Mouse (Mus musculus): ENCODE measurements around the gene Tmem255b. TPM values are rescaled to one million over a fixed set of nuclear protein-coding genes. Genes with fewer than 3 reads are reported as not detected.

The Tmem255b gene
- total and polyA plus RNA-seq, 2 experiments from 2014 or later = 1.8 to 2.2 TPM

DNA sequence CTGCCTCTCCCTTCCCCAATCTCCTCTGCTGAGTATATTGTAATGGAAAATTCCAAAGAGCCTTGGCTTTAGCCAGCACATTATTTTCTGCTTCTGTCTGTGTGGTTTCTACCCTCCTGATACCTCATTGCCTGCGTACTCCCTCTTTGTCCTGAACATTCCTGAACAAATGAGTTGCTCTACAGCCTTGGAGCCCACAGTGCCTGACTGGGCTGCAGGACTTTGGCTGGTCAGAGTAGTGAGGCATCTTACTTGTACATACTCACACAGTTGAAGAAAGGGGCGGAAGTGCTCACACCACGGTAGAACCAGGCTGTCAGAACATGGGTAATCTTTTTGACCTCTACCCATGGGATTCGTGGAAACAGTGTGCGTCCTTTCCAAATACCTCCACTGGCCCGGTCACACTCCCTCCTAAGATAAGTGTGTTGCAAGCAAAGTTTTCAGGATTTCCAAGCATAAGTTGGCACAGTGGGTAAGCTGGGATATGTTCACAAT, 82.3 kb downstream of the Tmem255b start:
- 91% methylated on average over 6 of the region's 6 CpGs for WGBS
- no peak for DNase-seq (ENCODE audit: low spot score)

More for the DNA sequence above, 82.3 kb downstream of the Tmem255b start:
- no peak for TF ChIP-seq CTCF (IDR thresholded peaks at IDR 0.05)
- Histone ChIP-seq H3K4me3 (ENCODE audit: low read depth, low read length) (no peak overlapping the region), H3K27ac (ENCODE audit: low read depth, low read length) (no peak overlapping the region), H3K4me1 (ENCODE audit: insufficient read depth, low read length) (no peaks in the 10 kb centered on the region), H3K36me3 (ENCODE audit: insufficient read depth, low read length) (no peaks in the 10 kb centered on the region), H3K27me3 (ENCODE audit: insufficient read depth, low read length) (no peaks in the 10 kb centered on the region), H3K4me2 (ENCODE audit: low read depth, low read length, poor library complexity, severe bottlenecking) (no peak overlapping the region), H3K9me3 (ENCODE audit: low read length) (no peaks in the 10 kb centered on the region), H3K9ac (replicated peaks; ENCODE audit: low read length, poor library complexity, severe bottlenecking) (no peak overlapping the region)
- no peak for ATAC-seq (ENCODE audit: low FRiP score)

Other genes with a start within 250 kb of the Tmem255b start
- 7.9 and 10.1 TPM in 2 replicates for gene Grtp1, start 234.6 kb upstream of the Tmem255b start, total RNA-seq (2014; rRNA removed)
- gene Grtp1, start 234.6 kb upstream of the Tmem255b start, polyA plus RNA-seq (2015; fragmentation: Nextera tagmentation; extraction: Ambion mirVana) = 18.9 and 19.9 TPM in 2 replicates
- gene Adprhl1, start 181.0 kb upstream of the Tmem255b start, total RNA-seq (2014; rRNA removed) = 0.09 and 0.16 TPM in 2 replicates
- gene Adprhl1, start 181.0 kb upstream of the Tmem255b start, polyA plus RNA-seq (2015; fragmentation: Nextera tagmentation; extraction: Ambion mirVana) = 0.28 and 0.41 TPM in 2 replicates
- 32.7 and 38.9 TPM in 2 replicates for gene Dcun1d2, start 147.1 kb upstream of the Tmem255b start, total RNA-seq (2014; rRNA removed)
- gene Dcun1d2, start 147.1 kb upstream of the Tmem255b start, polyA plus RNA-seq (2015; fragmentation: Nextera tagmentation; extraction: Ambion mirVana) = 24.4 and 28.3 TPM in 2 replicates
- 23.5 and 31.9 TPM in 2 replicates for gene Tmco3, start 147.0 kb upstream of the Tmem255b start, total RNA-seq (2014; rRNA removed)
- gene Tmco3, start 147.0 kb upstream of the Tmem255b start, polyA plus RNA-seq (2015; fragmentation: Nextera tagmentation; extraction: Ambion mirVana) = 28.9 and 31.4 TPM in 2 replicates
- 58.6 and 59.6 TPM in 2 replicates for gene Tfdp1, start 96.4 kb upstream of the Tmem255b start, total RNA-seq (2014; rRNA removed)
- 72.4 and 75.4 TPM in 2 replicates for gene Tfdp1, start 96.4 kb upstream of the Tmem255b start, polyA plus RNA-seq (2015; fragmentation: Nextera tagmentation; extraction: Ambion mirVana)
- gene Atp4b, start 38.4 kb upstream of the Tmem255b start, total RNA-seq (2014; rRNA removed) = not detected in 2 replicates
- gene Atp4b, start 38.4 kb upstream of the Tmem255b start, polyA plus RNA-seq (2015; fragmentation: Nextera tagmentation; extraction: Ambion mirVana) = not detected in 2 replicates
- under 0.01 TPM in 1 of 2 replicates, not detected in the other for gene Grk1, start 30.1 kb upstream of the Tmem255b start, total RNA-seq (2014; rRNA removed)
- not detected in 2 replicates for gene Grk1, start 30.1 kb upstream of the Tmem255b start, polyA plus RNA-seq (2015; fragmentation: Nextera tagmentation; extraction: Ambion mirVana)
- gene Gas6, start 59.3 kb downstream of the Tmem255b start, total RNA-seq (2014; rRNA removed) = 73.6 and 91.0 TPM in 2 replicates
- 63.0 and 67.8 TPM in 2 replicates for gene Gas6, start 59.3 kb downstream of the Tmem255b start, polyA plus RNA-seq (2015; fragmentation: Nextera tagmentation; extraction: Ambion mirVana)
- gene 1700029H14Rik, start 127.3 kb downstream of the Tmem255b start, total RNA-seq (2014; rRNA removed) = not detected in 2 replicates
- not detected in 2 replicates for gene 1700029H14Rik, start 127.3 kb downstream of the Tmem255b start, polyA plus RNA-seq (2015; fragmentation: Nextera tagmentation; extraction: Ambion mirVana)
- gene Rasa3, start 242.4 kb downstream of the Tmem255b start, total RNA-seq (2014; rRNA removed) = 43.9 and 52.7 TPM in 2 replicates
- 20.5 and 23.5 TPM in 2 replicates for gene Rasa3, start 242.4 kb downstream of the Tmem255b start, polyA plus RNA-seq (2015; fragmentation: Nextera tagmentation; extraction: Ambion mirVana)

Data from midbrain, postnatal 0 days (tissue).